Mouse (Mus musculus) MN1 (cell line): ENCODE results near the gene Etl4.
"Not testable (repeated sequence)": the region's sequence is repeated elsewhere in the genome, so short reads cannot be mapped to it uniquely, and the experiment has no call there.

Experiments used
- DNase-seq: peaks from one replicate; pipeline ENCODE4 v3.0.0-alpha.2; 2016; ENCODE audit warnings: low spot score

The Etl4 gene

GRCm38 (mm10) chr2:20167566-20167965, 258.0 kb downstream of the Etl4 start:
- DNase-seq, result no peak

- no peak for DNase-seq
These were observed 258.6 kb downstream of the Etl4 start for GRCm38 (mm10) chr2:20168156-20168555.

- DNase-seq, result not testable (repeated sequence)
These were observed 267.0 kb downstream of the Etl4 start for GRCm38 (mm10) chr2:20176456-20177184.

- not testable (repeated sequence) for DNase-seq
These were observed 267.7 kb downstream of the Etl4 start for GRCm38 (mm10) chr2:20177236-20177635.

GRCm38 (mm10) chr2:20180561-20180960, 271.0 kb downstream of the Etl4 start:
- not testable (repeated sequence) for DNase-seq

- DNase-seq, result not testable (repeated sequence)
These were observed 277.6 kb downstream of the Etl4 start for GRCm38 (mm10) chr2:20187223-20187622.

GRCm38 (mm10) chr2:20203011-20203410, 293.4 kb downstream of the Etl4 start:
- DNase-seq, result no peak

GRCm38 (mm10) chr2:20206647-20207046, 297.1 kb downstream of the Etl4 start:
- no peak for DNase-seq

GRCm38 (mm10) chr2:20208683-20209194, 299.2 kb downstream of the Etl4 start:
- DNase-seq, result no peak

- no peak for DNase-seq
These were observed 299.8 kb downstream of the Etl4 start for GRCm38 (mm10) chr2:20209359-20209758.

- no peak for DNase-seq
These were observed 306.7 kb downstream of the Etl4 start for GRCm38 (mm10) chr2:20216275-20216674.

GRCm38 (mm10) chr2:20216686-20217437, 307.3 kb downstream of the Etl4 start:
- no peak for DNase-seq

- DNase-seq, result no peak
These were observed 321.8 kb downstream of the Etl4 start for GRCm38 (mm10) chr2:20231371-20231770.

GRCm38 (mm10) chr2:20248043-20248664, 338.6 kb downstream of the Etl4 start:
- DNase-seq, result no peak

- no peak for DNase-seq
These were observed 339.8 kb downstream of the Etl4 start for GRCm38 (mm10) chr2:20249403-20249802.

- no peak for DNase-seq
These were observed 366.5 kb downstream of the Etl4 start for GRCm38 (mm10) chr2:20276124-20276523.

- DNase-seq, result no peak
These were observed 372.3 kb downstream of the Etl4 start for GRCm38 (mm10) chr2:20281903-20282302.

GRCm38 (mm10) chr2:20284425-20284824, 374.8 kb downstream of the Etl4 start:
- DNase-seq, result no peak

GRCm38 (mm10) chr2:20290982-20291740, 381.6 kb downstream of the Etl4 start:
- no peak for DNase-seq

GRCm38 (mm10) chr2:20291741-20292110, 382.1 kb downstream of the Etl4 start:
- DNase-seq, result no peak

GRCm38 (mm10) chr2:20293336-20293735, 383.8 kb downstream of the Etl4 start:
- DNase-seq, result no peak

GRCm38 (mm10) chr2:20294596-20294995, 385.0 kb downstream of the Etl4 start:
- DNase-seq, result no peak
